Mouse (Mus musculus) midbrain, embryonic 16.5 days (tissue): ENCODE data around the gene Scn2b. TPM values are rescaled to one million over a fixed set of nuclear protein-coding genes. Genes with fewer than 3 reads are reported as not detected.

Source experiments
- ATAC-seq: fragments of 200-750 bp; cut with Nextera tagmentation; 2 replicates; pipeline ENCODE4 v1.8.0; 2017; ENCODE audit warnings: moderate TSS enrichment
- H3K27ac ChIP-seq: fragments of 300-500 bp; sonication (generic); 2 replicates; pipeline ENCODE4 v1.5.1; 2014; ENCODE audit warnings: mild to moderate bottlenecking, low read length, mixed read lengths
- H3K27me3 ChIP-seq: fragments of 300-500 bp; sonication (generic); 2 replicates; pipeline ENCODE4 v1.6.1; 2014; ENCODE audit warnings: low read depth, low read length, mixed read lengths; ENCODE audit not compliant: control insufficient read depth, insufficient read depth
- H3K36me3 ChIP-seq: fragments of 300-500 bp; sonication (generic); 2 replicates; pipeline ENCODE4 v1.6.1; 2014; ENCODE audit warnings: mild to moderate bottlenecking, low read length, moderate library complexity, mixed read lengths; ENCODE audit not compliant: control insufficient read depth, insufficient read depth
- H3K4me1 ChIP-seq: fragments of 300-500 bp; sonication (generic); 2 replicates; pipeline ENCODE4 v1.6.1; 2014; ENCODE audit warnings: mild to moderate bottlenecking, low read length, mixed read lengths; ENCODE audit not compliant: control insufficient read depth, insufficient read depth
- H3K4me2 ChIP-seq: fragments of 300-500 bp; sonication (generic); 2 replicates; pipeline ENCODE4 v1.6.1; 2014; ENCODE audit warnings: mild to moderate bottlenecking, low read length, mixed read lengths
- H3K4me3 ChIP-seq: fragments of 300-500 bp; sonication (generic); 2 replicates; pipeline ENCODE4 v1.5.1; 2014; ENCODE audit warnings: low read depth, mild to moderate bottlenecking, low read length, moderate library complexity, mixed read lengths
- H3K9ac ChIP-seq: fragments of 300-500 bp; sonication (generic); 2 replicates; pipeline ENCODE4 v1.6.1; 2014; ENCODE audit warnings: low read depth, low read length, mixed read lengths
- H3K9me3 ChIP-seq: fragments of 300-500 bp; sonication (generic); replicated peaks from 2 replicates; pipeline ENCODE4 v1.6.1; 2014; ENCODE audit warnings: mild to moderate bottlenecking, low read length, mixed read lengths; ENCODE audit not compliant: control insufficient read depth, poor library complexity, severe bottlenecking
- WGBS: fragments of 180-500 bp; shearing (Covaris S2); extraction: QIAGEN DNeasy Blood & Tissue Kit; methylation state at CpG from one replicate; pipeline ENCODE4 v1.1.7; 2014; 5-methylcytosine and 5-hydroxymethylcytosine counted together
- polyA plus RNA-seq: library from polyadenylated mRNA; unstranded; fragments of >200 nt; fragmentation: Nextera tagmentation; extraction: Ambion mirVana; gene quantifications from 2 replicates; pipeline ENCODE4 v1.2.1, GENCODE M21; 2015

Gene Scn2b
- polyA plus RNA-seq, 1 experiment from 2014 or later: 11.3 TPM

- peaks cover 4% of the 10 kb centered on the region; the same call in 1 of the 2 replicates for H3K4me1 ChIP-seq
- no peak overlapping the region for H3K27ac ChIP-seq
- H3K4me2 ChIP-seq: peak overlapping the region; percentile 74
- peak overlapping the region; percentile 50 for H3K9ac ChIP-seq
- 0 out of 2 replicates have a peak, but pooled peaks have one; percentile 14 for ATAC-seq
- H3K27me3 ChIP-seq: peaks cover 30% of the 10 kb centered on the region
- peak overlapping the region; percentile 38 for H3K4me3 ChIP-seq
- no peaks in the 10 kb centered on the region for H3K36me3 ChIP-seq
- WGBS: 1% methylated on average over 4 of the region's 5 CpGs
- no peaks in the 10 kb centered on the region for H3K9me3 ChIP-seq
Measured at GRCm38 (mm10) chr9:45146267-45146597, 28.6 kb downstream of the Scn2b start.

- no peak overlapping the region for H3K4me2 ChIP-seq
- peaks cover 5% of the 10 kb centered on the region for H3K27me3 ChIP-seq
- 80% methylated on average over 1 of the region's 1 CpGs for WGBS
- H3K9ac ChIP-seq: no peak overlapping the region
- no peak for ATAC-seq
- H3K36me3 ChIP-seq: no peaks in the 10 kb centered on the region
- no peak overlapping the region for H3K27ac ChIP-seq
- H3K4me3 ChIP-seq: no peak overlapping the region
- H3K4me1 ChIP-seq: peaks cover 2% of the 10 kb centered on the region; the same call in 1 of the 2 replicates
- no peaks in the 10 kb centered on the region for H3K9me3 ChIP-seq
Measured at GRCm38 (mm10) chr9:45150933-45151332, 33.4 kb downstream of the Scn2b start.

DNA sequence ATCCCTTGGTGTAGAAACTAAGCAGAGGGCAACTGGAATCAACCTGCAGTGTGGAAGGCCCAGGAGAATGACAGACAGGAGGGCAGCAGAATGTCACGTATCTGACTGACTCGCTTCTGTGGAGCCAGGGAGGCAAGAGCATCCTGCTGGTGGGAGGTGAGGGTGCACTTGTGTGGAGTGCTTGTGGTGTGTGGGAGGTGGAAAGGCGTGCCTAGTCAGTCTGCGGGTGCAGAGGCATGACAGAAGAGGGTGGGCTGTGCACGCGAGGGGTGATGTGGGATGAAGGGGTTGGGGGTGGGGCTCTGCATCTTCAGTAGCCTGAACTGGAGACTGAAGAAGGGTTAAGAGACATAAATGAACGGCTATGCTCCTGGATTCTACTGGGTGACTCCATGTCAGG is 35.8 kb downstream of the Scn2b start:
- WGBS: 79% methylated on average over 7 of the region's 7 CpGs
- peaks cover 3% of the 10 kb centered on the region; the same call in 1 of the 2 replicates for H3K27me3 ChIP-seq
- no peaks in the 10 kb centered on the region for H3K36me3 ChIP-seq
- H3K9me3 ChIP-seq: no peaks in the 10 kb centered on the region
- H3K27ac ChIP-seq: no peak overlapping the region
- H3K4me1 ChIP-seq: no peaks in the 10 kb centered on the region
- H3K4me3 ChIP-seq: no peak overlapping the region
- H3K9ac ChIP-seq: no peak overlapping the region
- no peak for ATAC-seq
- no peak overlapping the region for H3K4me2 ChIP-seq

- WGBS: 78% methylated on average over 5 of the region's 5 CpGs
- Histone ChIP-seq H3K4me1 (no peaks in the 10 kb centered on the region), H3K9me3 (no peaks in the 10 kb centered on the region), H3K4me3 (no peak overlapping the region), H3K9ac (no peak overlapping the region), H3K36me3 (no peaks in the 10 kb centered on the region), H3K4me2 (no peak overlapping the region), H3K27ac (no peak overlapping the region), H3K27me3 (no peaks in the 10 kb centered on the region)
- ATAC-seq: no peak
Measured at GRCm38 (mm10) chr9:45167903-45168302, 50.3 kb downstream of the Scn2b start.

DNA sequence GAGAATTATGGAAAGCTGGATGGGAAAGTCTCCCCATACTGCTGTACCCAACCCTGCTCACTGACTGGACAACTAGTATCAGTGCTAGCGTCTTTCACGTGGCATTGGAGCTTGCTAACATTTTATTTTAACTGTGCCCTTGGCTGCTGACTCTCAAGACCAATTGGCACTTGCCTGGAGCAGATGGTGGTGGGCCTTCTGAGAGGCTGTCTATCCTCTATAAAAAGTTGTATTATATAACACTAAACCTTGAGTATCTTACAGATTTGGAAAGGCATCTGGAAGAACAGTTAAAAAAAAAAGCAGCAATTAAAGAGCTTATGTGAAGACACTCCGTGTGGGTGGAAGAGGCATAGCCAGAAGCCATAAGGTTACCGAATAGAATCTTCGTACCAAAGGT is 52.6 kb downstream of the Scn2b start:
- WGBS: 90% methylated on average over 5 of the region's 5 CpGs
- ATAC-seq: no peak
- no peaks in the 10 kb centered on the region for H3K9me3 ChIP-seq

GRCm38 (mm10) chr9:45171073-45171610 is 53.6 kb downstream of the Scn2b start:
- H3K9me3 ChIP-seq: no peaks in the 10 kb centered on the region
- WGBS: 73% methylated on average over 1 of the region's 1 CpGs
- H3K36me3 ChIP-seq: no peaks in the 10 kb centered on the region
- H3K27me3 ChIP-seq: no peaks in the 10 kb centered on the region
- no peak overlapping the region for H3K4me2 ChIP-seq
- no peak for ATAC-seq
- H3K4me1 ChIP-seq: no peaks in the 10 kb centered on the region
- no peak overlapping the region for H3K4me3 ChIP-seq
- H3K27ac ChIP-seq: no peak overlapping the region
- H3K9ac ChIP-seq: no peak overlapping the region

More for the DNA sequence above, 52.6 kb downstream of the Scn2b start:
- Histone ChIP-seq H3K4me2 (no peak overlapping the region), H3K27me3 (no peaks in the 10 kb centered on the region), H3K9ac (no peak overlapping the region), H3K4me3 (no peak overlapping the region), H3K27ac (no peak overlapping the region), H3K36me3 (no peaks in the 10 kb centered on the region), H3K4me1 (no peaks in the 10 kb centered on the region)

DNA sequence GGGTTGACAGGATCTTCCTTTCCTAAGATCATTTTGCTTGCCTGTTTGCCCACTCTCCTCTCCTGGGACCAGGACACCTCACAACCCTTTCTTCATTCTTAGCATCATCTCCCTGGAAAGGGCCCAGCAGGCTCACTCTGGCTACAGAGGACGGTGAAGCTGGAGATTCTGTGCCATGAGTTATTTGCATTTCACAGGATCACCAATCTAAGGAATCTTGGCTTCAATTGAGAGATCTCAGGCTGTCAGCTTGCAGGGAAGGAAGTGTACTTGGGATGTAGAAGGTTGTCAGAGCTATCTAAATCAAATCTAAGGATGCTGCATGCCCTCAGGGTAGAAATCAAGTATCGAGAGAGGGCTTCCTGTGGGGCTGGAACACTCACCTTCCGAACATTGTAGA is 55.9 kb downstream of the Scn2b start:
- no peaks in the 10 kb centered on the region for H3K36me3 ChIP-seq
- no peaks in the 10 kb centered on the region for H3K4me1 ChIP-seq
- no peaks in the 10 kb centered on the region for H3K27me3 ChIP-seq
- no peak overlapping the region for H3K27ac ChIP-seq
- no peak overlapping the region for H3K4me2 ChIP-seq
- WGBS: 63% methylated on average over 3 of the region's 3 CpGs
- H3K4me3 ChIP-seq: no peak overlapping the region
- no peak for ATAC-seq
- no peaks in the 10 kb centered on the region for H3K9me3 ChIP-seq
- no peak overlapping the region for H3K9ac ChIP-seq

DNA sequence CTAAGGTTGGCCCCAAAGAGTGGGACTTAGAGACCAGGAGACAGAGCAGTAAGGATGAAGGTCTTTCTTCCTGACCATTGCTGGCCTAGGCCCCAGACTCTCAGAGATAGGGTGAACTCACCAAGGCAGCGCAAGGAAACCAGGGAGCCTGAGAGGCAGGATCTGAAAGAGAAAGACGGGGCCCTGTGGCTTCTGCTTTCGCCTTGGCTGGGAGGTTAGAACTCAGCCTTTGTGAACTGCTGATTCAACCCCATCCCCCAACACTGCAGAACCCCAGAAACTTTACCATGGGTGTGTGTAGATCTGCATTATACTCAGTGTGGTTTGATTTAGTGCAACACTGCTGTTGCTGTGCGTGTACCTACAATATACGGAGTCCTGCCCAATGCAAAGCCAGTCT is 61.7 kb downstream of the Scn2b start:
- H3K4me3 ChIP-seq: no peak overlapping the region
- WGBS: 88% methylated on average over 5 of the region's 5 CpGs
- H3K4me1 ChIP-seq: no peaks in the 10 kb centered on the region; the same call in 1 of the 2 replicates
- no peaks in the 10 kb centered on the region for H3K9me3 ChIP-seq
- no peak overlapping the region for H3K4me2 ChIP-seq
- no peak for ATAC-seq
- no peak overlapping the region for H3K27ac ChIP-seq
- H3K9ac ChIP-seq: no peak overlapping the region
- no peaks in the 10 kb centered on the region for H3K36me3 ChIP-seq
- no peaks in the 10 kb centered on the region for H3K27me3 ChIP-seq
